Mouse (Mus musculus): ENCODE data around the gene Zbtb37. TPM values are rescaled to one million over a fixed set of nuclear protein-coding genes. Genes with fewer than 3 reads are reported as not detected.
"Not testable (repeated sequence)": the region's sequence is repeated elsewhere in the genome, so short reads cannot be mapped to it uniquely, and the experiment has no call there.

The Zbtb37 gene
- total and polyA plus RNA-seq, 3 experiments: 0.21 to 11.1 (median 8.5) TPM

DNA sequence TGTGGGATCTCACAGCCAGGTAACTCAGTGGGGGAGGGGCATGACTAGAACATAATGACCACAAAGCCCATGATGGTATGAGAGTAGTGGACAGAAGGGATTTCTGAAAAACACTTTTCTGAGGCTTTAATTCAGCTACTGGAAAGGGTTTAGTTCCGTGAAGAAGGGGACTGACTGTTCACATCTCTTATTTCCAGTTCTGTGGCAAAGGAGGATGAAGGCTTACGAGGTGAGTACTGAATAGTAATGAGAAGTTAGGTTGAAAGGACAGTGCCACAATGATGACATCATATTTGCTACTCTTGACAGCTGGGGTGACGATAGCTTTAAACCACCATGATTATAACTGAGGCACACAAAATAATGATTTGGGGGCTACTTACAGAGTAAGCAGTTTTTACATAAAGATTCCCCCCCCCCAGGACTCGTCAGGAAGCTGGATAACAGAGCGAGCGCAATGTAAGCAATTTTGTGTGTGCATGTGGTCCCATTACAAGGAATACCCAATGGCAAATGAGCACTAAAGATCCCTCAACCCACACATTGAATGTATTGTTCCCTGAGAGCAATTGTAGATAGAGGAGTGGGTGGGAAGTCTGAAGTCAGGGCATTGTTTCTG, 1.2 kb upstream of the Zbtb37 start:
- H3K36me3 ChIP-seq (replicated peaks): peaks cover 63% of the 10 kb centered on the region
- ATAC-seq (ENCODE audit: extremely low read depth, insufficient number of reproducible peaks, low FRiP score, poor library complexity, severe bottlenecking) (no peak), DNase-seq (ENCODE audit: low spot score) (no peak)
- H3K4me3 ChIP-seq (ENCODE audit: low read depth, low read length): peak overlapping the region; percentile 91
- H3K9me3 ChIP-seq (replicated peaks): no peaks in the 10 kb centered on the region
- TF ChIP-seq GATA1 (IDR thresholded peaks at IDR 0.05; ENCODE audit: borderline replicate concordance, low read length): no peak
- TF ChIP-seq TAL1 (conservative IDR thresholded peaks at IDR 0.05; ENCODE audit: low read depth, low read length): no peak
- TF ChIP-seq GATA2 (IDR thresholded peaks at IDR 0.05; ENCODE audit: borderline replicate concordance, low read depth, low read length): no peak
- TF ChIP-seq POLR2AphosphoS5 (IDR thresholded peaks at IDR 0.05; ENCODE audit: insufficient replicate concordance, low read depth, low read length): 0 out of 2 replicates have a peak, but pooled peaks have one; percentile 90
- TF ChIP-seq CTCF (IDR thresholded peaks at IDR 0.05; ENCODE audit: low read depth, low read length): no peak
- H3K4me1 ChIP-seq (ENCODE audit: insufficient read depth, low read depth, low read length): peaks cover 35% of the 10 kb centered on the region
- no peaks in the 10 kb centered on the region for H3K27me3 ChIP-seq (ENCODE audit: insufficient read depth, low read length)

DNA sequence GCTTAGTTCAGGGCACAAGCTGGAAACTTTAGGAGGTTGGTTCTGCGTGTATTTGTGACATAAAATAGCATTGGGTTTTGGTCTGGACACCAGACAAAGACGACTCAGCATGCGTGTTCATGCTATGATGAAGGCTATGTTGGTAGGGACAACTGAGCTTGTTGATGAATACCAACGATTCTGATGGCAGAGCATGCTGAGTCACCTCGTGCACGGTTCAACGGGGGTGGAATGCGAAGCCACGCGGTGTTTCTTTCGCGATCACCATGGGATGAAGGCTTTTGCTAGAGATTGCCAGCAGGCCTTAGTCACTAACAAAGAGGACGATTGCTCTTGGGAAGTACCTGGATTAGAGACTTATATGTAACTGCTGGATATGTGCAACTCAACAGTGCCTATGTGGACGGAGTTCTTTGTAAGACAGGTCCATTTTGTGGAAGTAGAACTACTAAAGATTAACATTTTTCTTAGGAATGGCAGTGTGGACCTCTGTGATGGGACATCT, 684 bp upstream of the Zbtb37 start:
- H3K36me3 ChIP-seq (replicated peaks): peaks cover 67% of the 10 kb centered on the region
- H3K9me3 ChIP-seq (replicated peaks): no peaks in the 10 kb centered on the region
- no peak for DNase-seq (ENCODE audit: low spot score)
- H3K4me1 ChIP-seq (ENCODE audit: insufficient read depth, low read depth, low read length): peaks cover 35% of the 10 kb centered on the region
- no peaks in the 10 kb centered on the region for H3K27me3 ChIP-seq (ENCODE audit: insufficient read depth, low read length)
- peak overlapping the region; percentile 91 for H3K4me3 ChIP-seq (ENCODE audit: low read depth, low read length)
- TF ChIP-seq CTCF (IDR thresholded peaks at IDR 0.05; ENCODE audit: low read depth, low read length): no peak
- peak; percentile 93 for TF ChIP-seq POLR2AphosphoS5 (IDR thresholded peaks at IDR 0.05; ENCODE audit: insufficient replicate concordance, low read depth, low read length)
- no peak for ATAC-seq (ENCODE audit: extremely low read depth, insufficient number of reproducible peaks, low FRiP score, poor library complexity, severe bottlenecking)

DNA sequence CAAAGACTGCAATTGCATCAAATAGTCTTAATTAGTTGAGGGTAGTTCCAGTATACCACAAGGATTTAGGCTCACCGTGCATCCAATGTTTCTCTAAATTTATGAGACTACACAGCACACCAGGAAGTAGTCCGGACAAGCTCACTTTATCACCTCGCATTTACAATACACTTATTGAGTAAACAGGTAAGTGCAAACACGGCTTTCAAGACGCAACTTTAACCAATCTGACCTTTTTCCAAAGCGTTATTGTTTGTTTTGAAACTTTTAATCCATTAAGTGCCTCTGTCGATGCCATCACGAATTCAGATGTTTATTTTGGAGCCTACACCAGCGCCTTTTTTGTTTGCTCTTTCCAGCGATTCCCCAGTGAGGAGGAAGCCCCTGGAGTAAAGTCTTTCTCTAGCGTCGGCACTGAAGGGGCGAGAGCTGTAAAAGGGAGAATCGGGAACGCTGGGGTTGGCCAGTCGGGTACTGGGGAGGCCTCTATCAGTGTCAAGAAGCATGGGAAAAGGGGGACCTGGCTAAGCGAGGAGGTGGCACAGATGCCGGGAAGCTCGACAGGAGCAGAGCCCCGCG, 704 bp downstream of the Zbtb37 start:
- Histone ChIP-seq H3K4me3 (ENCODE audit: low read depth, low read length) (peak overlapping the region; percentile 91), H3K36me3 (replicated peaks) (peaks cover 64% of the 10 kb centered on the region), H3K27me3 (ENCODE audit: insufficient read depth, low read length) (no peaks in the 10 kb centered on the region), H3K4me1 (ENCODE audit: insufficient read depth, low read depth, low read length) (peaks cover 24% of the 10 kb centered on the region), H3K9me3 (replicated peaks) (no peaks in the 10 kb centered on the region)
- no peak for TF ChIP-seq CTCF (IDR thresholded peaks at IDR 0.05; ENCODE audit: low read depth, low read length)
- no peak for TF ChIP-seq TAL1 (conservative IDR thresholded peaks at IDR 0.05; ENCODE audit: low read depth, low read length)
- no peak for TF ChIP-seq GATA2 (IDR thresholded peaks at IDR 0.05; ENCODE audit: borderline replicate concordance, low read depth, low read length)
- TF ChIP-seq POLR2AphosphoS5 (IDR thresholded peaks at IDR 0.05; ENCODE audit: insufficient replicate concordance, low read depth, low read length): no peak
- no peak for TF ChIP-seq GATA1 (IDR thresholded peaks at IDR 0.05; ENCODE audit: borderline replicate concordance, low read length)
- ATAC-seq (ENCODE audit: extremely low read depth, insufficient number of reproducible peaks, low FRiP score, poor library complexity, severe bottlenecking) (no peak), DNase-seq (ENCODE audit: low spot score) (no peak)

DNA sequence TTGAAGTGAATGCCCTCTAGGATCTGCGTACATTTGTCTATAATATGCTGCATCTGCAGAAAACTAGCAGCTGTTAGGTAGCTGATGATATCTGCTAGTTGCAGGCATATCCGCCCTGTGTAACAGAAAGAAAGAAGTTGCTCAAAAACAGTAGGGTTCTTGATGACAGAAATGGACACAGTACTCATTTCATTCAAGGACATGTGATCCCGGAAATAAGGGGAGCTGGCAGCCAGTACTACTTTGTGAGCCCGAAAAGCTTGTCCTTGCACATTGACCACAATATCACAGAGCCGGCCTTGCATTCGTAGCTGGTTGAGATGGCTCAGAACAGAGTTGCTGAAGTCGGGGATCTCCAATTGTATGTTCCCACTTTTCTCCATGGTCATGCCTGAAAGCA, 2.3 kb downstream of the Zbtb37 start:
- Histone ChIP-seq H3K36me3 (replicated peaks) (peaks cover 56% of the 10 kb centered on the region), H3K4me3 (ENCODE audit: low read depth, low read length) (no peak overlapping the region), H3K9me3 (replicated peaks) (no peaks in the 10 kb centered on the region), H3K27me3 (ENCODE audit: insufficient read depth, low read length) (no peaks in the 10 kb centered on the region), H3K4me1 (ENCODE audit: insufficient read depth, low read depth, low read length) (peaks cover 18% of the 10 kb centered on the region)
- TF ChIP-seq GATA1 (IDR thresholded peaks at IDR 0.05; ENCODE audit: borderline replicate concordance, low read length): no peak
- TF ChIP-seq GATA2 (IDR thresholded peaks at IDR 0.05; ENCODE audit: borderline replicate concordance, low read depth, low read length): no peak
- no peak for TF ChIP-seq TAL1 (conservative IDR thresholded peaks at IDR 0.05; ENCODE audit: low read depth, low read length)
- TF ChIP-seq POLR2AphosphoS5 (IDR thresholded peaks at IDR 0.05; ENCODE audit: insufficient replicate concordance, low read depth, low read length): no peak
- no peak for TF ChIP-seq CTCF (IDR thresholded peaks at IDR 0.05; ENCODE audit: low read depth, low read length)
- no peak for ATAC-seq (ENCODE audit: extremely low read depth, insufficient number of reproducible peaks, low FRiP score, poor library complexity, severe bottlenecking)
- DNase-seq (ENCODE audit: low spot score): no peak

DNA sequence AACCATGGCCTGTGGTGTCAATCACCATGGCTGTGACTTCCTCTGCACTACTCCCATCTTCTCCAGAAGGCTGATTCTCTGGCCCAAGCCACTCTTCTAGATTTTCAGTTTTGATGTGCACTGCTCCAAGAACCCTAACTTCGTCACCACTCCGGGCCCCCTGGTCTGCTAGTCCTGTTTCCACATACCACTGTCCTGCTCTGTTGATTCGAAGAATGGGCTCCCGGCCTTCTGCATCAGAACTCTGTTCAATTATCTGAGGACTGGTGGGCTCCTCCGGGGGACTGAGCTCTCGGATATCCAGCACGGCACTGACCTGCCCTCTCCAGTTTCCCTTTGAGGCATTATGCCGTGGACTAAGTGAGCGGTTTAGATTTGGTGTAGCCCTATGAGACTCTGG, 2.8 kb downstream of the Zbtb37 start:
- Histone ChIP-seq H3K9me3 (replicated peaks) (no peaks in the 10 kb centered on the region), H3K4me3 (ENCODE audit: low read depth, low read length) (no peak overlapping the region), H3K36me3 (replicated peaks) (peaks cover 56% of the 10 kb centered on the region), H3K27me3 (ENCODE audit: insufficient read depth, low read length) (no peaks in the 10 kb centered on the region), H3K4me1 (ENCODE audit: insufficient read depth, low read depth, low read length) (peaks cover 18% of the 10 kb centered on the region)
- DNase-seq (ENCODE audit: low spot score) (no peak), ATAC-seq (ENCODE audit: extremely low read depth, insufficient number of reproducible peaks, low FRiP score, poor library complexity, severe bottlenecking) (no peak)
- TF ChIP-seq GATA2 (IDR thresholded peaks at IDR 0.05; ENCODE audit: borderline replicate concordance, low read depth, low read length): no peak

DNA sequence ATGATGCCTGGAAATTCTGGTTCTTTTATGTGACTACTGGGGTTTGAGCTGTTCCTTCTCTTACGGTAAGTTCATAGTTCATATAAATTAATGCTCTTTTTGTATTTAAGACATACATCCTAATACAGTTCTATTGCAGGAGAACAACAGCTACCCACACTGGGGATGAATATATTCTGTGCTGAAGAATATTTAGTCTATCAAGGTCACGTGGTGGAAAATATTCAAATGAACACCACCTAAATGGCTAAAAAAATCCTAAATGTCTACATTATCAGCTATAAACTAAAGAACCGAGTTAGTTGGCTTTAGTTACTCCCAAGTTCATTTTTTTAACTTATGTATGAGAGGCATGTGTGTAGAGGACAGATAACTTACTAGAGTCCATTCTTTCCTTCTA, 4.6 kb downstream of the Zbtb37 start:
- H3K4me1 ChIP-seq (ENCODE audit: insufficient read depth, low read depth, low read length): peaks cover 18% of the 10 kb centered on the region
- H3K9me3 ChIP-seq (replicated peaks): no peaks in the 10 kb centered on the region
- H3K4me3 ChIP-seq (ENCODE audit: low read depth, low read length): no peak overlapping the region
- ATAC-seq (ENCODE audit: extremely low read depth, insufficient number of reproducible peaks, low FRiP score, poor library complexity, severe bottlenecking) (no peak), DNase-seq (ENCODE audit: low spot score) (no peak)
- H3K36me3 ChIP-seq (replicated peaks): peaks cover 43% of the 10 kb centered on the region
- TF ChIP-seq GATA1 (IDR thresholded peaks at IDR 0.05; ENCODE audit: borderline replicate concordance, low read length) (no peak), POLR2AphosphoS5 (IDR thresholded peaks at IDR 0.05; ENCODE audit: insufficient replicate concordance, low read depth, low read length) (no peak), TAL1 (conservative IDR thresholded peaks at IDR 0.05; ENCODE audit: low read depth, low read length) (no peak), CTCF (IDR thresholded peaks at IDR 0.05; ENCODE audit: low read depth, low read length) (no peak), GATA2 (IDR thresholded peaks at IDR 0.05; ENCODE audit: borderline replicate concordance, low read depth, low read length) (no peak)
- no peaks in the 10 kb centered on the region for H3K27me3 ChIP-seq (ENCODE audit: insufficient read depth, low read length)

DNA sequence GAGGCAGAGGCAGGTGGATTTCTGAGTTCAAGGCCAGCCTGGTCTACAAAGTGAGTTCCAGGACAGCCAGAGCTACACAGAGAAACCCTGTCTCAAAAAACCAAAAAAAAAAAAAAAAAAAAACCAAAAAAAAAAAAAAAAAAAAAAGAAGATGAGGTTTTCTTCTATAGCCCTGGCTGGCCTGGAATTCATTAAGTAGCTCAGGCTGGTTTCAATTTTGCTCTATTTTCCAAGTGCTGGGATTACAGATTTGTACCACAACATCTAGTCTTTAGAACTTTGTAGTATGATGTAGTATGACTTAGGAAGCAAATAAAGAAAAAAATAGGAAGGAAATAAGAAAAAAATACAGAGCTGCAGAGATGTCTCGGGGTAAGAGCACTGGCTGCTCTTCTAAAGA, 6.2 kb downstream of the Zbtb37 start:
- H3K4me3 ChIP-seq (ENCODE audit: low read depth, low read length); H3K27me3 ChIP-seq (ENCODE audit: insufficient read depth, low read length); DNase-seq (ENCODE audit: low spot score); H3K9me3 ChIP-seq (replicated peaks); ATAC-seq (ENCODE audit: extremely low read depth, insufficient number of reproducible peaks, low FRiP score, poor library complexity, severe bottlenecking): not testable (repeated sequence)
- Histone ChIP-seq H3K4me1 (ENCODE audit: insufficient read depth, low read depth, low read length) (peaks cover 10% of the 10 kb centered on the region), H3K36me3 (replicated peaks) (peaks cover 46% of the 10 kb centered on the region)
